Mouse (Mus musculus): Measurements from ENCODE around the gene Cdca3.

DNA sequence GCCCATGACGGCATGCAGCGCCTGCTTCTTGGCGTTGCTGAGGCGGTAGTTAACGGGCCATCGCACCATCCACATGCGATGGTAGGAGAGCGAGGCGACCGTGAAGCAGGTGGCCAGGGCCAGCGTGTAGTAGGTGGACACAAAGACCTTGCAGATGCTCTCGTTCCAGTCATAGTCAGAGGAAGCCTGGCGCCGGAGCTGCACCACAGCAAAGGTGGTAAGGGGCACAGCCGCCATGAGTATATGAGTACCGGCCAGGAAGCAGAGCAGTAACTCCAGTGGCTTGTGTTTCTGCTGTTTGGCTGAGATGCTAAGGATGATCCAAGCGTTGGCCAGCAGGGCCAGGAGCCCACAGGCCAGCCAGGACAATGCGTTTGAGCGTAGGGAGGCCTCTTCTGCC lies 31.9 kb downstream of the Cdca3 start:
- TF ChIP-seq POLR2A (IDR thresholded peaks at IDR 0.05; ENCODE audit: extremely low read depth, insufficient read depth, low read length) (no peak), CTCF (IDR thresholded peaks at IDR 0.05; ENCODE audit: low read depth, low read length) (no peak)

All from liver, adult 2 months (tissue).